Mouse (Mus musculus) gastrocnemius, adult 2 months (tissue): ENCODE measurements around the gene Capns1. TPM values are rescaled to one million over a fixed set of nuclear protein-coding genes. Genes with fewer than 3 reads are reported as not detected.

ENCODE experiments used
- DNase-seq: peaks from one replicate; pipeline ENCODE4 v3.0.0; 2022
- H3K27ac ChIP-seq: fragments of 200-600 bp; 2 replicates; pipeline ENCODE4 v1.8.1; 2022; ENCODE audit warnings: mild to moderate bottlenecking
- H3K4me3 ChIP-seq: fragments of 200-600 bp; 2 replicates; pipeline ENCODE4 v1.8.1; 2022; ENCODE audit warnings: mild to moderate bottlenecking, moderate library complexity
- CTCF ChIP-seq: fragments of 200-600 bp; IDR thresholded peaks from 2 replicates; pipeline ENCODE4 v1.8.1; 2022; ENCODE audit warnings: antibody characterized with exemption, mild to moderate bottlenecking, moderate library complexity
- intact Hi-C: fragments of 180-260 bp; cut with DNase I; formaldehyde crosslinking; loops from one replicate; pipeline ENCODE4 v1.15.1; 2025
- total RNA-seq, 2 experiments: library from RNA; stranded (reverse); gene quantifications; 2 replicates each; pipeline ENCODE4 v1.2.3; 2021

Capns1 gene
- total RNA-seq, 2 experiments from 2014 or later: 178 to 186 TPM

- no peak overlapping the region for H3K4me3 ChIP-seq
- intact Hi-C loops: no loop called here
- TF ChIP-seq CTCF: no peak
- H3K27ac ChIP-seq: no peak overlapping the region
- no peak for DNase-seq
Measured at GRCm38 (mm10) chr7:30155507-30155906, 43.1 kb downstream of the Capns1 start.

- intact Hi-C loops: no loop called here
- H3K4me3 ChIP-seq: no peak overlapping the region
- no peak overlapping the region for H3K27ac ChIP-seq
- TF ChIP-seq CTCF: no peak
- DNase-seq: no peak
Measured at GRCm38 (mm10) chr7:30154040-30154439, 44.6 kb downstream of the Capns1 start.

GRCm38 (mm10) chr7:30147011-30147410, 51.6 kb downstream of the Capns1 start:
- TF ChIP-seq CTCF: no peak
- DNase-seq: no peak
- Histone ChIP-seq H3K27ac (no peak overlapping the region), H3K4me3 (no peak overlapping the region)
- intact Hi-C loops: no loop called here

DNA sequence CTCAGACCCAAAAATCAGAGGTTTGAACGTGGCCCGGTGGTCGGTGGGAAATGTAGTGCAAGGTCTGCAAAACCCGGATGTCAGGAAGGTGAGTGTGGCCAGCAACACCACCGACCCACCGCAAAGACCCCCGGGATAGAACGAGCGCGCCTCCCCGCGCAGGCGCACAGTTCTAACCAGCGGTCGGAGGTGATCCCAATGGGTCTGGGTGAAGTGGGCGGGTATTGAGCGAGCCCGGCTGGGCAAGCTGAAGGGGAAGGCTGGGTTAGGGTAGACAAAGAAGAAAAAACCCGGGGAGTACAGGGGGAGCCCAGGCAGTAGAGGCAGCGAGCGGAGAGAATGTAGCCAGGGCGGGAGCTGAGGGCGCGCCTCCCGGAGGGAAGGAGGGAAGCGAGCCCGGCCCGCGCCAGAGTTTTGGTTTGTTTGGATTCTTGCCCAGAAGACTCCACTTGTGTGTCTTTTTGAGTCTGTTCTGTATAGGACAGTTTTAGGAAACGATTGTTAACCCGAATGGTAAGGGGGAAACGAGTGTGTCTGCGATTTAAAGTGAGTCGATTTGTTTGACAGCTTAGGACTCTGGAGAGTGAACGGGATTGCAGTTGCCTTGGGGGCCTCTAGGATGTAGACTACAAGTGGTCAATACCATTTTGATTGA, 54.9 kb downstream of the Capns1 start:
- no peak for TF ChIP-seq CTCF
- intact Hi-C loops: no loop called here
- Histone ChIP-seq H3K4me3 (peak overlapping the region; percentile 68), H3K27ac (peak overlapping the region; percentile 31)
- peak; percentile 58 for DNase-seq

DNA sequence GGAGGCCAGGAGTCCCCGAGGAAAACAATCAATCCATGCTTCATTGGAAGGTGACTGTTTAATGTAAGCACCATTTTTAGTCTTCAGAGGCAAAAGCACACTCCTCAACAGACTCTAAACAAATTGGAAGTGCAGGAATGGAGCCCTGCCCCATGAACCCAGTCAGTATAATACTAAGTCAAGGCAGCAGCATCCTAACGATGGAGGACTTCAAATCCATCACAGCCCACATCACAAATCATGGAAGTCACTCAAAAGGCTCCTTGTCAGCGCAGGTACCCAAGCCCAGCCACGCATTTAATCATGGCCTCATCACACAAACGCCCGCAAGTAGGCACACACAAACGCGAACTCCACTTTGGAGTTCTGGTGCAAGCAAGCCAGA, 55.4 kb downstream of the Capns1 start:
- no peak for DNase-seq
- Histone ChIP-seq H3K27ac (no peak overlapping the region), H3K4me3 (peak overlapping the region; percentile 68)
- TF ChIP-seq CTCF: no peak
- intact Hi-C loops: no loop called here

Other genes starting within 250 kb of the Capns1 start
- gene Zfp74, start 244.7 kb downstream of the Capns1 start, total RNA-seq: 1 to 10 TPM; 5.7 to 6.6 TPM
- gene Zfp568, start 214.9 kb downstream of the Capns1 start, total RNA-seq: 10 to 100 TPM; 12.8 to 16.1 TPM
- gene Zfp14, start 147.4 kb downstream of the Capns1 start, total RNA-seq: 1 to 10 TPM; 1.8 to 2.1 TPM
- gene Zfp82, start 125.9 kb downstream of the Capns1 start, total RNA-seq: 1 to 10 TPM; 1.3 to 2.3 TPM
- under 1 TPM in 1 of 2 experiments, not detected in 1; 0.59 TPM for gene Gm26920, start 108.4 kb downstream of the Capns1 start, total RNA-seq
- 1 to 10 TPM; 1.2 to 3.4 TPM for gene Zfp566, start 108.3 kb downstream of the Capns1 start, total RNA-seq
- gene Zfp260, start 104.0 kb downstream of the Capns1 start, total RNA-seq: 10 to 100 TPM; 33.5 to 39.2 TPM
- gene Zfp382, start 76.9 kb downstream of the Capns1 start, total RNA-seq: 1 to 10 TPM; 1.1 to 1.3 TPM
- gene Zfp146, start 29.1 kb downstream of the Capns1 start, total RNA-seq: 10 to 100 TPM; 28.5 to 32.5 TPM
- gene Cox7a1, start 14.7 kb downstream of the Capns1 start, total RNA-seq: 1,000 to 10,000 TPM in 1 of 2 experiments, 100 to 1,000 TPM in 1; 850 to 1,151 TPM
- gene Polr2i, start 33.1 kb upstream of the Capns1 start, total RNA-seq: 10 to 100 TPM; 62.1 to 68.0 TPM
- 10 to 100 TPM; 29.8 to 31.5 TPM for gene Tbcb, start 33.5 kb upstream of the Capns1 start, total RNA-seq
- not detected for gene Ovol3, start 36.9 kb upstream of the Capns1 start, total RNA-seq
- under 1 TPM in 1 of 2 experiments, not detected in 1; 0.26 TPM for gene Thap8, start 81.3 kb upstream of the Capns1 start, total RNA-seq
- 1 to 10 TPM; 1.7 to 3.0 TPM for gene Wdr62, start 81.6 kb upstream of the Capns1 start, total RNA-seq
- 1 to 10 TPM; 5.5 to 5.8 TPM for gene Clip3, start 92.9 kb upstream of the Capns1 start, total RNA-seq
- gene Alkbh6, start 109.9 kb upstream of the Capns1 start, total RNA-seq: 10 to 100 TPM; 21.0 to 22.9 TPM
- gene Syne4, start 116.0 kb upstream of the Capns1 start, total RNA-seq: 1 to 10 TPM; 1.8 to 2.1 TPM
- under 1 TPM; 0.36 to 0.42 TPM for gene E130208F15Rik, start 122.9 kb upstream of the Capns1 start, total RNA-seq
- 1 to 10 TPM; 5.9 to 6.9 TPM for gene Sdhaf1, start 125.1 kb upstream of the Capns1 start, total RNA-seq
- 1 to 10 TPM; 3.8 to 4.3 TPM for gene Lrfn3, start 164.0 kb upstream of the Capns1 start, total RNA-seq
- gene Tyrobp, start 214.9 kb upstream of the Capns1 start, total RNA-seq: 1 to 10 TPM; 2.6 to 5.7 TPM
- not detected for gene Hcst, start 221.0 kb upstream of the Capns1 start, total RNA-seq
- gene Nfkbid, start 222.9 kb upstream of the Capns1 start, total RNA-seq: under 1 TPM; 0.11 to 0.13 TPM
- 1 to 10 TPM in 1 of 2 experiments, under 1 TPM in 1; 0.94 to 1.2 TPM for gene Aplp1, start 246.7 kb upstream of the Capns1 start, total RNA-seq